Mouse (Mus musculus) hindbrain, embryonic 16.5 days (tissue): Measurements from ENCODE around the gene Ago4. TPM values are rescaled to one million over a fixed set of nuclear protein-coding genes. Genes with fewer than 3 reads are reported as not detected.

ENCODE experiments used
- ATAC-seq: fragments of 200-750 bp; cut with Nextera tagmentation; 2 replicates; pipeline ENCODE4 v1.8.0; 2017; ENCODE audit warnings: moderate TSS enrichment, moderate library complexity
- H3K27ac ChIP-seq: fragments of 300-500 bp; sonication (generic); 2 replicates; pipeline ENCODE4 v1.5.1; 2014; ENCODE audit warnings: low read depth, mild to moderate bottlenecking, control low read depth, low read length, moderate library complexity
- H3K27me3 ChIP-seq: fragments of 300-500 bp; sonication (generic); replicated peaks from 2 replicates; pipeline ENCODE4 v1.6.1; 2014; ENCODE audit warnings: low read length; ENCODE audit not compliant: control insufficient read depth, insufficient read depth
- H3K36me3 ChIP-seq: fragments of 300-500 bp; sonication (generic); 2 replicates; pipeline ENCODE4 v1.6.1; 2014; ENCODE audit warnings: mild to moderate bottlenecking, low read length, moderate library complexity, mixed read lengths; ENCODE audit not compliant: control insufficient read depth, insufficient read depth
- H3K4me1 ChIP-seq: fragments of 300-500 bp; sonication (generic); 2 replicates; pipeline ENCODE4 v1.6.1; 2014; ENCODE audit warnings: low read depth, low read length; ENCODE audit not compliant: control insufficient read depth, insufficient read depth
- H3K4me2 ChIP-seq: fragments of 300-500 bp; sonication (generic); 2 replicates; pipeline ENCODE4 v1.6.1; 2014; ENCODE audit warnings: mild to moderate bottlenecking, low read length, control low read depth, moderate library complexity
- H3K4me3 ChIP-seq: fragments of 300-500 bp; sonication (generic); 2 replicates; pipeline ENCODE4 v1.5.1; 2014; ENCODE audit warnings: mild to moderate bottlenecking, low read length, control low read depth, moderate library complexity
- H3K9ac ChIP-seq: fragments of 300-500 bp; sonication (generic); 2 replicates; pipeline ENCODE4 v1.6.1; 2014; ENCODE audit warnings: low read depth, mild to moderate bottlenecking, control low read depth, low read length, moderate library complexity
- H3K9me3 ChIP-seq: fragments of 300-500 bp; sonication (generic); 2 replicates; pipeline ENCODE4 v1.6.1; 2014; ENCODE audit warnings: mild to moderate bottlenecking, low read length, moderate library complexity; ENCODE audit not compliant: control insufficient read depth
- WGBS: fragments of 180-500 bp; shearing (Covaris S2); extraction: QIAGEN DNeasy Blood & Tissue Kit; methylation state at CpG from one replicate; pipeline ENCODE4 v1.1.7; 2014; 5-methylcytosine and 5-hydroxymethylcytosine counted together
- polyA plus RNA-seq: library from polyadenylated mRNA; unstranded; fragments of >200 nt; fragmentation: Nextera tagmentation; extraction: Ambion mirVana; gene quantifications from 2 replicates; pipeline ENCODE4 v1.2.1, GENCODE M21; 2015

Ago4 gene
- polyA plus RNA-seq, 1 experiment from 2014 or later = 6.0 TPM

DNA sequence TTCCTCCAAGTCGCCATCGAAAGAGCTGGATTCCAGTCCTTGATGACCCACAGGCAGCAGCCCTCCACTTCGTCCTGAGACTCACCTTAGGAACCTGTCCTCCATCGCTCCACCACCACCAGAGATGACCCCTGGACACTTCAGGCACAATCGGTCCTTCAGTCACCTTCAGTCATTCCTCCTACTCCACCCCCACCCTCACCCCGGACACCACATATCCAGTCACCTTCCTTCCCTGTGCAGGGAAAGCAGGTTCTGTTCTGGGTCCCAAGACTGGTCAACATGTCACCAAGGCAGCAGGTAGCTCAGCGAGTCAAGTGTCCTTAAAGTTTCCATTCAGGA is 428 bp upstream of the Ago4 start:
- peak overlapping the region; percentile 86 for H3K27ac ChIP-seq
- peaks cover 13% of the 10 kb centered on the region for H3K4me1 ChIP-seq
- peak overlapping the region; percentile 96 for H3K9ac ChIP-seq
- peak; percentile 74 for ATAC-seq
- peak overlapping the region; percentile 93 for H3K4me3 ChIP-seq
- H3K4me2 ChIP-seq = peak overlapping the region; percentile 86
- 14% methylated on average over 5 of the region's 7 CpGs for WGBS
- no peaks in the 10 kb centered on the region for H3K9me3 ChIP-seq
- no peaks in the 10 kb centered on the region for H3K36me3 ChIP-seq
- H3K27me3 ChIP-seq = no peaks in the 10 kb centered on the region

DNA sequence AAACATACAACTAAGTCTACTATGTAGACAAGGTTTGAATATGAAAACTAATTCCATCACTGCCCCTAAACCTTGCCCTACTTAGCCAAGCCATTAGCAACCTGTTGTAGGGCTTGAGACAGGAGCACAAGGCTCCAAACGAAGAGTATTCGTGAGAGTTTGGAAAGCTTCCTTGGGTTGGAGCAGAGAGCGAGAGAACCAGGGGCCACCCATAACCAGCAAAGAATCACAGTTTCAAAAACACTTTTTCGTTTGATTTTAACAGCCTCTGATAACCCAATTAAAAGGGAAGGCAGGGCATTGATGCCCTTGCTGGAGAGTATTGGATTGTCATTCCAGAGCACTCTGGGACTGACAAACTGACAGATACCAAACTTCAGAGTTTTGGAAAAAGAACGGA is 980 bp downstream of the Ago4 start:
- no peak for ATAC-seq
- no peaks in the 10 kb centered on the region for H3K27me3 ChIP-seq
- H3K36me3 ChIP-seq = no peaks in the 10 kb centered on the region
- peak overlapping the region; percentile 93 for H3K4me3 ChIP-seq
- peak overlapping the region; percentile 96 for H3K9ac ChIP-seq
- H3K4me2 ChIP-seq = peak overlapping the region; percentile 86
- H3K27ac ChIP-seq = no peak overlapping the region
- no peaks in the 10 kb centered on the region for H3K9me3 ChIP-seq
- H3K4me1 ChIP-seq = peaks cover 13% of the 10 kb centered on the region
- 22% methylated on average over 5 of the region's 5 CpGs for WGBS

DNA sequence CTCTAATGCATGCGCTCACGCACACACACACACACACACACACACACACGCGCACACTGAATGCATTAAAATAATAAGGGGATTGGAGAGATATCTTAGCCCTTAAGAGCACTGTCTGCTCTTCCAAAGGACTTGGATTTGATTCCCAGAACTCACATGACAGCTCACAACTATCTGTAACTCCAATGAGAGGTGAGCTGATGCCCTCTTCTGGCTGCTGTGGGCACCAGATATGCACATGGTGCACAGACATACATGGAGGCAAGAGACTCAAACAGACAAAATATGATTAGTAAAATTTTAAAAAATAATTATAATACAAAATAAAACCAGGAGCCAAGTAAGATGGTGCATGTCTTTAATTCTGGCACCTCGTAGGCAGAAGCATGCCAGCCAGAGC is 6.4 kb downstream of the Ago4 start:
- Histone ChIP-seq H3K4me2 (no peak overlapping the region), H3K9ac (no peak overlapping the region), H3K4me3 (no peak overlapping the region), H3K36me3 (peaks cover 5% of the 10 kb centered on the region; the same call in 1 of the 2 replicates), H3K9me3 (no peaks in the 10 kb centered on the region), H3K27me3 (no peaks in the 10 kb centered on the region), H3K4me1 (peaks cover 6% of the 10 kb centered on the region), H3K27ac (no peak overlapping the region)
- 97% methylated on average over 5 of the region's 5 CpGs for WGBS
- no peak for ATAC-seq

DNA sequence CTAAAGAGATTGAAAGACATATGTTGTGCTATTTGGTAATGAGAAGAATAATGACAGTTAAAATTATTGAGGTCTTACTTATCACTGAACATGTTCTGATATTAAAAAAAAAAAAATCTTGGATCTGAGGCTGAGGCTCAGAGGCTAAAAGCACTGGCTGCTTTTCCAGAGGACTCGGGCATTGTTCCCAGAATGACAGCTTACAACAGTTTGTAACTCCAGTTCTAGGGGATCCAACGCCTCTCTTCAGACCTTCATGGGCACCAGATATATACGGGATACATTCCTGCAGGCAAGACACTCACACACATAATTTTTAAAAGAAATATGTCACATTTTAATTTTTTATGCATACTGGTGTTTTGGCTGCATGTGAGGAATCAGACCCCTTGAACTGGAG is 7.1 kb downstream of the Ago4 start:
- Histone ChIP-seq H3K27ac (no peak overlapping the region), H3K4me2 (no peak overlapping the region), H3K9ac (no peak overlapping the region), H3K27me3 (no peaks in the 10 kb centered on the region), H3K36me3 (peaks cover 6% of the 10 kb centered on the region; the same call in 1 of the 2 replicates), H3K4me3 (no peak overlapping the region), H3K9me3 (no peaks in the 10 kb centered on the region), H3K4me1 (peaks cover under 1% of the 10 kb centered on the region)
- WGBS = 88% methylated on average over 3 of the region's 3 CpGs
- no peak for ATAC-seq

DNA sequence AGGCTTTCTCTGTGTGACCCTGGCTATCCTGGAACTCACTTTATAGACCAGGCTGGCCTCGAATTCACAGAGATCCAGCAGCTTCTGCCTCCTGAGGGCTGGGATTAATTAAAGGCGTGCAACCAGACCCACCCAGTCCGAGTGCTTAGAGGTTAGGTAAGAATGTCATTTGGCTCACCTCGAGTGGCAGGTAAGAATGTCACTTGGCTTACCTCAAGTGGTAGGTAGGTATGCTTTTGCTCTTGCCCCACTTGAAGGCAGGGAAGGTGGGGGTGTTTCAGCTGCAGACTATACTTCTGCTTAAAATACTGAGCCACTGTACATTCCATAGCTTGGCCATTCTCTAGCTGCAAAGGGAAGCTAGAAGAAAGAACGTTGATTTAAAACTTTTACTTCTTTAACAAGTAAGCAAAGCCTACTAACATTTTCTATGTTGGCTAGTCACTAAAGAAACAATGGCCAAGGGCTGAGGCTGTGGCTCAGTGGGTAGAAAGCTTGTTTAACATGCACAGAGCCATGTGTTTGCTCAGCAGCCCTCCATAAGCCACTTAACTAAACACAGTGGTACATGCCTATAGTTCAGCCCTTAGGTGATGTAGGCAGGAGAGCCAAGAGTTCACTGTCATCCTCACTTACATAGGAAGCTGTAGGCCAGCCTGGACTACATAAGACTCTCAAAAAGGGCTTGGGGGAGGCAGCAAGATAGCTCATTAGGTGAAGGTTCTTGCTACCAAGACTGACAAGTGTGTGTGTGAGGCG is 20.8 kb downstream of the Ago4 start:
- ATAC-seq = no peak
- 87% methylated on average over 6 of the region's 6 CpGs for WGBS

DNA sequence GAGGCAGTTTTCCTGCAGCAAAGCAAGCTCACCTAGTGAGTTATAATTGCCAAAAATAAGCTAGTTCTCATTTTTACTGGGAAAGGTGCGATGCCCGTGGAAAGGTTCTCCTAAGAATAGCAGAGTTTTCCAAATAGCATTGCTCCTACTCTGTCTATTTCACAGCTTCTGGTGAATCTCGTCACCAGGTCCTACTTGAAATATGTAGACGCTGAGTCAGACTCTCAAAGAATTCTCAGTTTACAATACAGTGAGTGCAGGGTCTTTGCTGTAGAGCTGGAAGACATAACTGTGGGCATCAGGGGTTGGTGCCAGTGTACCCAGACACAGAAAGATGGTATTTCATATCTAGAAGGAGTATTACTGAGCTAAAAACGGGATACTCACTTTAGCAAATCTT is 22.3 kb downstream of the Ago4 start:
- no peak overlapping the region for H3K9ac ChIP-seq
- peaks cover 31% of the 10 kb centered on the region for H3K36me3 ChIP-seq
- no peak overlapping the region for H3K4me3 ChIP-seq
- ATAC-seq = no peak
- H3K4me2 ChIP-seq = no peak overlapping the region
- WGBS = 91% methylated on average over 5 of the region's 5 CpGs
- H3K27ac ChIP-seq = no peak overlapping the region
- no peaks in the 10 kb centered on the region for H3K9me3 ChIP-seq
- H3K27me3 ChIP-seq = no peaks in the 10 kb centered on the region
- no peaks in the 10 kb centered on the region for H3K4me1 ChIP-seq

More for the DNA sequence above, 20.8 kb downstream of the Ago4 start:
- Histone ChIP-seq H3K9me3 (no peaks in the 10 kb centered on the region), H3K9ac (no peak overlapping the region), H3K27ac (no peak overlapping the region), H3K4me1 (no peaks in the 10 kb centered on the region), H3K4me3 (no peak overlapping the region), H3K36me3 (peaks cover 30% of the 10 kb centered on the region), H3K27me3 (no peaks in the 10 kb centered on the region), H3K4me2 (no peak overlapping the region)

DNA sequence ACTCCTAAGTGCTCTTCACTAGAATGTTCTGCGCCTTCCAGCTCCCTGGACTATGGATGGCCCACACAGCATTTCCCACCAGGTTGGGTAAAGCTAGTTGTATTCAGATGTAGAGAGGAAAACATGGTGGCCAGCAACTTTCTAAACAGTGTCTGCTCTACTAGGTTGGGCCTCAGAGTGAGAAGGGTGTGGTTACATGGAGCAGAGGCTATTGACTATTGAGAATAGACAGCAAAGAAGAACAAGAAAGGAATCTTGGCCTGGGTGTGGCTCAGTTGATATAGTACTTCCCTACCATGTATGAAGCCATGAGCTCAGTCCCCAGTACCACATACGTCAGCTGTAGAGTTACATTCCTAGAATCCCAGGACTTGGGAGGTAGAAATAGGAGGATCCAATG is 24.2 kb downstream of the Ago4 start:
- ATAC-seq = no peak
- Histone ChIP-seq H3K27me3 (no peaks in the 10 kb centered on the region), H3K4me3 (no peak overlapping the region), H3K4me2 (no peak overlapping the region), H3K9me3 (no peaks in the 10 kb centered on the region), H3K4me1 (no peaks in the 10 kb centered on the region), H3K36me3 (peaks cover 31% of the 10 kb centered on the region), H3K27ac (no peak overlapping the region), H3K9ac (no peak overlapping the region)
- WGBS = 94% methylated on average over 2 of the region's 2 CpGs

DNA sequence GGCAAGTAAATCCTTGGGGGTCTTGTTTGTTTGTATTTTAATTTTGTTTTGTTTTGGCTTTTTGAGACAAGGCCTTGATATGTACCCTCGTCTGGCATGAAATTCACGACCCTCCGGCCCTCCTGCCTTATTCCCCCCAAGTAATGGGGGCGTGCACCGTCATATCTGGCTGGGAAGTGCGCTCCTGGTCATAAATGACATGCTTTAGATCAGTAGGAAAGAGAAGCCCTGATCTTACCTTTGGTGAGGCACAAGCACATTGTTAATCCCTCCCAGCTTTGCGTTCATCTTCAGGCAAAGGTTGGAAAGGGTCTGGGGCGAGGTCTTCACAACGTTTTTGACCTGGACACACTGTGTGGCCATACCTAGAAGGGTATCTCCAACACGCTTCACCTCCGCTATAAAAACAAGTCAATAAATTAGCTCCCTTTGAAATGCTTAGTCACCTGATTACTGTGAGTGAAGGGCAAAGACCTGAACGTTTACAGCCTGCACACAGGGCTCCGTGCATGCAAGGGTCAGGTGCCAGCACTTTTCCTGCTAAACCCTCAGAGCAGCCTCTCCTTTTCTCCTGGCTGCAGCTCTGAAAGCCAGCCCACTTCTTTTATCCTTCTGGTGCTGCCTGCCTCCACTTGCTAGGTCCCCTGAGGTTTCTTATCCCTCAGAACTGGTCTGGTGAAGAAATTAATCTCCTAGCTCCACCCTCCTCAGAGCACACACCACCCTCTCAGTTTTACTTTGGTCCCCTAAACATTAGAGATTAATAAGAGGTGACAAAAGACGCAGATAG is 25.0 kb downstream of the Ago4 start:
- Histone ChIP-seq H3K4me1 (no peaks in the 10 kb centered on the region), H3K4me2 (no peak overlapping the region), H3K4me3 (no peak overlapping the region), H3K36me3 (peaks cover 31% of the 10 kb centered on the region), H3K9me3 (no peaks in the 10 kb centered on the region), H3K27me3 (no peaks in the 10 kb centered on the region), H3K27ac (no peak overlapping the region), H3K9ac (no peak overlapping the region)
- WGBS = 79% methylated on average over 14 of the region's 14 CpGs
- no peak for ATAC-seq

DNA sequence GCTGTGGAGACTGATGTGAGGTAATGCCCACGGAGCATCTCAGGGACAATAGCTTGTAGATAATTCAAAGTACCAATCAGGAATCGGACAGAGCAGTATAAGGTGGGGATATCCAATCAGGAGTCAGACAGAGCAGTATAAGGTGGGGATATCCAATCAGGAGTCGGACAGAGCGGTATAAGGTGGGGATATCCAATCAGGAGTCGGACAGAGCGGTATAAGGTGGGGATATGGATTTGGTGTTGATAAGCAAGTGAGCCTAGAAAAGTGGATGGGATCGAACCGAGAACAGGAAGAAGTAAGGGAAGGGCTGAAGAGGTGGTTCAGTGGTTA is 30.3 kb downstream of the Ago4 start:
- no peaks in the 10 kb centered on the region for H3K9me3 ChIP-seq
- peaks cover 13% of the 10 kb centered on the region for H3K36me3 ChIP-seq
- WGBS = 60% methylated on average over 8 of the region's 8 CpGs
- H3K9ac ChIP-seq = no peak overlapping the region
- no peak for ATAC-seq
- no peak overlapping the region for H3K4me2 ChIP-seq
- no peaks in the 10 kb centered on the region for H3K4me1 ChIP-seq
- no peaks in the 10 kb centered on the region for H3K27me3 ChIP-seq
- H3K4me3 ChIP-seq = no peak overlapping the region
- H3K27ac ChIP-seq = no peak overlapping the region
